In genomic region chr1:38470817-38471216, GRCm38 (mm10) we compare ENCODE assay signal across 24 mouse cellular contexts.
A peak's percentile ranks its signal among the peaks of the same experiment; 100 is the strongest.
DNase-seq lines count a peak whose midpoint lies in the region; ATAC-seq and TF ChIP-seq lines count a peak whose summit lies in the region.
"Had no signal": no experiment of that assay in that cellular context is flagged by ENCODE, and none has a peak within 500 bp of the region (broad histone marks: within the 10 kb centered on the region; RNA-seq: fewer than 3 reads in every experiment).

No protein-coding gene starts in this region.

- H3K36me3 ChIP-seq in heart, embryonic 13.5 days, result no peaks in the 10 kb centered on the region
- no peaks in the 10 kb centered on the region for H3K36me3 ChIP-seq in embryonic facial prominence, embryonic 10.5 days (replicated peaks)
- no peaks in the 10 kb centered on the region; the same call in 1 of the 2 replicates for H3K36me3 ChIP-seq in limb, embryonic 11.5 days (ENCODE audit: control insufficient read depth, insufficient read depth, low read length)
- H3K36me3 ChIP-seq in kidney, adult 2 months (ENCODE audit: control insufficient read depth, insufficient read depth, low read length), result no peaks in the 10 kb centered on the region
- H3K36me3 ChIP-seq: forebrain, embryonic 15.5 days; hindbrain, embryonic 13.5 days; liver, embryonic 13.5 days; lung, embryonic 15.5 days; midbrain, embryonic 10.5 days; neural tube, embryonic 12.5 days had no signal

- no peak for TF ChIP-seq CTCF in kidney, adult 2 months (conservative IDR thresholded peaks at IDR 0.05; ENCODE audit: insufficient read depth, insufficient read length, low read depth, low read length)

- H3K4me1 ChIP-seq in heart, embryonic 13.5 days, result peaks cover 33% of the 10 kb centered on the region
- H3K4me1 ChIP-seq in embryonic facial prominence, embryonic 10.5 days, result peaks cover 27% of the 10 kb centered on the region
- H3K4me1 ChIP-seq in limb, embryonic 11.5 days (ENCODE audit: control insufficient read depth, insufficient read depth, low read length), result peaks cover 8% of the 10 kb centered on the region
- H3K4me1 ChIP-seq in kidney, adult 2 months (ENCODE audit: control insufficient read depth, insufficient read depth, low read length), result no peaks in the 10 kb centered on the region

- no peaks in the 10 kb centered on the region for H3K9me3 ChIP-seq in heart, embryonic 13.5 days
- H3K9me3 ChIP-seq in embryonic facial prominence, embryonic 10.5 days, result no peaks in the 10 kb centered on the region
- H3K9me3 ChIP-seq in limb, embryonic 11.5 days (ENCODE audit: control insufficient read depth, low read length), result no peaks in the 10 kb centered on the region
- H3K9me3 ChIP-seq: forebrain, embryonic 15.5 days; hindbrain, embryonic 13.5 days; liver, embryonic 13.5 days; lung, embryonic 15.5 days; midbrain, embryonic 10.5 days; neural tube, embryonic 12.5 days had no signal

- peak; percentile 63; the same call in 1 of the 2 replicates for ATAC-seq in heart, embryonic 13.5 days (ENCODE audit: extremely low read depth, insufficient number of reproducible peaks, low FRiP score, low TSS enrichment)
- no peak for ATAC-seq in limb, embryonic 11.5 days (ENCODE audit: insufficient number of reproducible peaks, low FRiP score, low TSS enrichment, low read depth)
- ATAC-seq: forebrain, embryonic 15.5 days; inflammation-experienced regulatory T-cells, adult 6 months had no signal

- peak overlapping the region; percentile 61 for H3K27ac ChIP-seq in heart, embryonic 13.5 days (replicated peaks)
- 0 out of 2 replicates have a peak overlapping the region, but pooled peaks have one; percentile 24 for H3K27ac ChIP-seq in embryonic facial prominence, embryonic 10.5 days (replicated peaks)
- H3K27ac ChIP-seq in limb, embryonic 11.5 days (replicated peaks; ENCODE audit: low read depth, low read length), result peak overlapping the region; percentile 21; the same call in 1 of the 2 replicates
- no peak overlapping the region for H3K27ac ChIP-seq in kidney, adult 2 months (ENCODE audit: insufficient read depth, low read depth, low read length)
- H3K27ac ChIP-seq: forebrain, embryonic 15.5 days; hindbrain, embryonic 13.5 days; layer of hippocampus, adult 2 months; liver, embryonic 13.5 days; lung, embryonic 15.5 days; macrophage; midbrain, embryonic 10.5 days; neural tube, embryonic 12.5 days had no signal

- no peak for DNase-seq in heart, adult 18-20 months
- DNase-seq in 3T3-L1 (ENCODE audit: low read depth, low spot score), result peak; percentile 11
- DNase-seq in embryonic facial prominence, embryonic 10.5 days (ENCODE audit: low spot score), result no peak
- DNase-seq in limb, embryonic 11.5 days (ENCODE audit: low spot score), result no peak
- no peak for DNase-seq in kidney, adult 2 months
- no peak for DNase-seq in right cerebral cortex, adult 2 months (ENCODE audit: low spot score in 2 of 2)
- DNase-seq: cerebellum, adult 2 months; cerebellum, postnatal 36 days; gastrocnemius, postnatal 36 days; kidney, adult 8-10 months; kidney, postnatal 14 days; liver, embryonic 13.5 days; spleen, adult 18-20 months; thymus, adult 18-20 months; thymus, postnatal 4 days had no signal

- H3K4me3 ChIP-seq in heart, embryonic 13.5 days, result peak overlapping the region; percentile 20
- no peak overlapping the region for H3K4me3 ChIP-seq in embryonic facial prominence, embryonic 10.5 days
- no peak overlapping the region for H3K4me3 ChIP-seq in limb, embryonic 11.5 days (ENCODE audit: low read depth, low read length)
- H3K4me3 ChIP-seq in kidney, adult 2 months (ENCODE audit: insufficient read depth, low read depth, low read length), result no peak overlapping the region
- H3K4me3 ChIP-seq: forebrain, embryonic 15.5 days; hindbrain, embryonic 13.5 days; layer of hippocampus, adult 2 months; liver, embryonic 13.5 days; lung, embryonic 15.5 days; midbrain, embryonic 10.5 days; neural tube, embryonic 12.5 days had no signal

- peak overlapping the region; percentile 55 for H3K4me2 ChIP-seq in heart, embryonic 13.5 days
- no peak overlapping the region; the same call in 1 of the 2 replicates for H3K4me2 ChIP-seq in limb, embryonic 11.5 days (ENCODE audit: low read depth, severe bottlenecking)
- H3K4me2 ChIP-seq: forebrain, embryonic 15.5 days; hindbrain, embryonic 13.5 days; liver, embryonic 13.5 days; lung, embryonic 15.5 days; neural tube, embryonic 12.5 days had no signal

- WGBS in heart, embryonic 13.5 days, result 18% methylated on average over 11 of the region's 11 CpGs
- WGBS in embryonic facial prominence, embryonic 10.5 days, result 72% methylated on average over 11 of the region's 11 CpGs
- WGBS in limb, embryonic 11.5 days, result 61% methylated on average over 11 of the region's 11 CpGs
- WGBS in kidney, adult 2 months, result 55% methylated on average over 11 of the region's 11 CpGs

- H3K27me3 ChIP-seq in heart, embryonic 13.5 days (replicated peaks), result no peaks in the 10 kb centered on the region; the same call in 1 of the 2 replicates
- H3K27me3 ChIP-seq in embryonic facial prominence, embryonic 10.5 days (replicated peaks; ENCODE audit: low read depth, poor library complexity, severe bottlenecking), result no peaks in the 10 kb centered on the region
- no peaks in the 10 kb centered on the region for H3K27me3 ChIP-seq in limb, embryonic 11.5 days (ENCODE audit: control insufficient read depth, insufficient read depth, low read length)
- H3K27me3 ChIP-seq in kidney, adult 2 months (replicated peaks; ENCODE audit: control insufficient read depth, insufficient read depth, low read length), result no peaks in the 10 kb centered on the region
- H3K27me3 ChIP-seq: forebrain, embryonic 15.5 days; hindbrain, embryonic 13.5 days; liver, embryonic 13.5 days; lung, embryonic 15.5 days; neural tube, embryonic 12.5 days had no signal

- H3K9ac ChIP-seq in heart, embryonic 13.5 days, result peak overlapping the region; percentile 15; the same call in 1 of the 2 replicates
- H3K9ac ChIP-seq in limb, embryonic 11.5 days (ENCODE audit: low read length), result no peak overlapping the region
- H3K9ac ChIP-seq: forebrain, embryonic 15.5 days; hindbrain, embryonic 13.5 days; liver, embryonic 13.5 days; lung, embryonic 15.5 days; neural tube, embryonic 12.5 days had no signal

- no peak for TF ChIP-seq POLR2A in kidney, adult 2 months (IDR thresholded peaks at IDR 0.05; ENCODE audit: low read depth, low read length)
